Mouse (Mus musculus) lung, postnatal 0 days (tissue): Measurements from ENCODE around the gene Plac1. TPM values are rescaled to one million over a fixed set of nuclear protein-coding genes. Genes with fewer than 3 reads are reported as not detected.

Experiments
- ATAC-seq: fragments of 200-750 bp; cut with Nextera tagmentation; 2 replicates; pipeline ENCODE4 v1.8.0; 2017; ENCODE audit warnings: moderate library complexity
- DNase-seq: peaks from one replicate; pipeline ENCODE4 v3.0.0-alpha.2; 2016; ENCODE audit warnings: low spot score
- H3K27ac ChIP-seq: fragments of 300-500 bp; sonication (generic); 2 replicates; pipeline ENCODE4 v1.5.1; 2014; ENCODE audit warnings: antibody characterized with exemption, mild to moderate bottlenecking, low read length, mixed read lengths
- H3K27me3 ChIP-seq: fragments of 300-500 bp; sonication (generic); replicated peaks from 2 replicates; pipeline ENCODE4 v1.6.1; 2014; ENCODE audit warnings: low read length, mixed read lengths; ENCODE audit not compliant: insufficient read depth
- H3K36me3 ChIP-seq: fragments of 300-500 bp; sonication (generic); 2 replicates; pipeline ENCODE4 v1.6.1; 2014; ENCODE audit warnings: low read length, mixed read lengths; ENCODE audit not compliant: insufficient read depth
- H3K4me1 ChIP-seq: fragments of 300-500 bp; sonication (generic); 2 replicates; pipeline ENCODE4 v1.6.1; 2014; ENCODE audit warnings: antibody characterized with exemption, low read depth, low read length, mixed read lengths; ENCODE audit not compliant: insufficient read depth
- H3K4me2 ChIP-seq: fragments of 300-500 bp; sonication (generic); replicated peaks from 2 replicates; pipeline ENCODE4 v1.6.1; 2014; ENCODE audit warnings: low read depth, mild to moderate bottlenecking, low read length, moderate library complexity, mixed read lengths
- H3K4me3 ChIP-seq: fragments of 300-500 bp; sonication (generic); 2 replicates; pipeline ENCODE4 v1.5.1; 2014; ENCODE audit warnings: low read depth, low read length
- H3K9ac ChIP-seq: fragments of 300-500 bp; sonication (generic); replicated peaks from 2 replicates; pipeline ENCODE4 v1.6.1; 2014; ENCODE audit warnings: low read depth, mild to moderate bottlenecking
- H3K9me3 ChIP-seq: fragments of 300-500 bp; sonication (generic); 2 replicates; pipeline ENCODE4 v1.6.1; 2016; ENCODE audit warnings: low read length, mixed read lengths
- CTCF ChIP-seq: IDR thresholded peaks from 2 replicates; pipeline ENCODE4 v1.5.1; 2016; ENCODE audit warnings: antibody characterized with exemption, mild to moderate bottlenecking
- EP300 ChIP-seq: IDR thresholded peaks from 2 replicates; pipeline ENCODE4 v1.6.1; 2016; ENCODE audit warnings: antibody characterized with exemption, mild to moderate bottlenecking, control low read depth
- WGBS: fragments of 180-500 bp; shearing (Covaris S2); extraction: QIAGEN DNeasy Blood & Tissue Kit; methylation state at CpG from one replicate; pipeline ENCODE4 v1.1.7; 2014; 5-methylcytosine and 5-hydroxymethylcytosine counted together
- polyA plus RNA-seq: library from polyadenylated mRNA; unstranded; fragments of >200 nt; fragmentation: Nextera tagmentation; extraction: Ambion mirVana; gene quantifications from 2 replicates; pipeline ENCODE4 v1.2.1, GENCODE M21; 2015

Plac1 gene
- polyA plus RNA-seq, 1 experiment from 2014 or later, result 3.9 TPM

DNA sequence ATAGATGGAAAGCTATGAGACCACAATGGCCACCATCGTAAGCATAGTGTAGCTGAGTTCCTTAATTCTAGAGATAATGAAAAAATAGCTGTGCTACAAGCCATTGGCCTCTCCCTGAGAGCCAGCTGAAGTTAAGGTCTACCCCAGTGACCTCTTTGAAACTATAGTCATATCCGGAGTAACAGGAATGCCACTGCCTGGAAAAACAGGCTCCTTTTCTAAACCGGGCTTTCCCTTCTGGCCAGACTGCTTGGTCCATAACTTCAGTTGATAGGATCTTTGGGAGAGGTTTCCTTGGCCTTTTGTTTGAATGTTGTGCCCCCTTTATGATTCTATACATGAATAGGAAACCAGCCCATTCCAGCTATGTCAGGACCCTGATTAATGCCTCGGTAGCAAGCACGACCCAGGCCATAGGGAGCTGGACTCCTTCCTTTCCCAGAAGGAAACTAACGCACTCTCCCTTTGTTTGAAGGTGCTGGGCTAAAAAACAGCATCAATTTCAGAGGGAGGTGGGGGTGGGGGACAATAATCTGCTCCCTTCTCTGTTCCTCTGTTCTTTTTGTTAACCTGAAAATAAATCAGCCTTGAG, 15.5 kb downstream of the Plac1 start:
- no peak overlapping the region for H3K4me2 ChIP-seq
- no peak overlapping the region for H3K4me3 ChIP-seq
- H3K27ac ChIP-seq, result no peak overlapping the region
- H3K9ac ChIP-seq, result no peak overlapping the region
- ATAC-seq (peak; percentile 65), DNase-seq (no peak)
- no peaks in the 10 kb centered on the region for H3K9me3 ChIP-seq
- H3K27me3 ChIP-seq, result no peaks in the 10 kb centered on the region
- WGBS, result 62% methylated on average over 6 of the region's 6 CpGs
- TF ChIP-seq EP300 (peak; percentile 62), CTCF (no peak)
- no peaks in the 10 kb centered on the region for H3K4me1 ChIP-seq
- H3K36me3 ChIP-seq, result no peaks in the 10 kb centered on the region

DNA sequence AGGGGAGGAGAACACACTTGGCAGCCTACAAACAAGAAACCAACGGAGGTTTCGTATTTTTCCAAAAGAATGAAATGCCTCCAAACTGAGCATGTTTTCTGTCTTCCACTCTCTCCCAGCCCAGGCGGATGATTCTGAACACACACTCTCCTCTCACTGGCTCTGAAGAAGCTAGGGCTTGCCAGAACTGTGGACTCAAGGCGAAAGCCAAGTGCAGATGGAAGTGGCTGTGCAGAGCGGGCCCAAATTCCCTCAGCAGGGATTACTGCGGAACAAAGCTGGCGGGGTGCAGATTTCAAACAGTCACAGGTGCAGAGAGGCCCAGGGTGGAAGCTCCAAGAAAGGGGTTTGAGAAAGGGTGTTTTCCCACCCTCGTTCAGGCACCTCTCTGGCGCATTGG, 19.1 kb downstream of the Plac1 start:
- Histone ChIP-seq H3K9me3 (no peaks in the 10 kb centered on the region), H3K4me1 (no peaks in the 10 kb centered on the region), H3K9ac (no peak overlapping the region), H3K4me2 (no peak overlapping the region), H3K27me3 (no peaks in the 10 kb centered on the region), H3K27ac (no peak overlapping the region), H3K4me3 (no peak overlapping the region), H3K36me3 (no peaks in the 10 kb centered on the region)
- TF ChIP-seq EP300, result no peak
- TF ChIP-seq CTCF, result no peak
- no peak for ATAC-seq
- no peak for DNase-seq
- 65% methylated on average over 9 of the region's 9 CpGs for WGBS

DNA sequence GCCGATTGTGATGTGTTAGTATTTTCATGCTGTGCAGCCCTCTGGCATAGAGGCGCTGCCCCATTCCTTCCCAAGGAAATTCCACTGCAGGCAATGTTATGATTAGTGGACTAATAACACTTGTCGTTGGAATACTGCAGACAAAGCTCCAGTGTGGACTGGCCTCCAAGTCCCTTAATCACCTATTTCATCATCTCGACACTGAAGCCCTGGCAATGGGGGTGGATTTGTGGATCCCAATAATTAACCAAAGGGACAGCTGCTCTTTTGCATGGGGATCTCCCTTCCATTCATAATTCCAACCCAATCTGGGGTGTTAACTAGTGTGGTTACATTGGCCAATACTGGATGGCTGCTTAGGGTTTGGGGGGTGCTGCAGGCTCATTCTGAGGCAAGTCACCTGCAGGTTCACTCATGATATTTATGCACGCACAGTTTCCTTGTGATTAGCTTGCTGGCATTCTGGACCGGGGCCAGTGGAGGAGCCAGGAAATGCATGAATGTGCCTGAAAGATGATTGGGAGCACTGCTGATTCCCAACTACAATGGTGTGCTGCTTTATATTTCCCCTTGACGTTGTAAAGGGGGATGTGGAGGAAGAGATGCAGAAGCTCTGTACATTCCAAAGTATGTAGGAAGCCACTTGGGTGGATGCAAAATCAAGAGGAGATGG, 25.2 kb downstream of the Plac1 start:
- 29% methylated on average over 7 of the region's 7 CpGs for WGBS
- ATAC-seq (peak; percentile 73), DNase-seq (peak; percentile 71)
- H3K36me3 ChIP-seq, result no peaks in the 10 kb centered on the region
- no peak overlapping the region for H3K27ac ChIP-seq
- H3K4me1 ChIP-seq, result no peaks in the 10 kb centered on the region; the same call in 1 of the 2 replicates
- H3K9ac ChIP-seq, result no peak overlapping the region
- no peaks in the 10 kb centered on the region for H3K27me3 ChIP-seq
- no peak overlapping the region for H3K4me3 ChIP-seq
- no peaks in the 10 kb centered on the region for H3K9me3 ChIP-seq
- H3K4me2 ChIP-seq, result no peak overlapping the region
- TF ChIP-seq CTCF, result no peak
- TF ChIP-seq EP300, result no peak

DNA sequence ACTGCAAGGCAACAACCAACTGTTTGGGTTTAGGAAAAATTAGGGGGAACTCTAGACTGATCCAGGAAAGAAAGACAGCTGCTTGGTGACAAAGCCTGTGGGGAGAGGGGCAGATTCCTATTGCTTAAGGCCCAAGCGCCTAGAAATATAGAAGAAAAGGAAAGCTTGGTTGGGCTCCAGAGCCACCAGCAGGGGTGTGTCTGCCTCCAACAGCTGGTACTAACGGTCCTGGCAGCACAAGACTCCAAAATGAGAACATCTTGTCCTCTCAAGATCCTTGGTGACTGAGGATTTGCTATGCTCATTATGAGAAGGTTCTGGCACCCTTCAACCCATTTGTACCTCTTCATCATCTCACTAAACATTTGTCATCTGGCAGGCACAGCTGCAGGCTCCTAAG, 26.1 kb downstream of the Plac1 start:
- Histone ChIP-seq H3K27me3 (no peaks in the 10 kb centered on the region), H3K9me3 (no peaks in the 10 kb centered on the region), H3K36me3 (no peaks in the 10 kb centered on the region), H3K4me1 (no peaks in the 10 kb centered on the region; the same call in 1 of the 2 replicates), H3K4me2 (no peak overlapping the region), H3K27ac (peak overlapping the region; percentile 55; the same call in 1 of the 2 replicates), H3K9ac (no peak overlapping the region), H3K4me3 (no peak overlapping the region)
- ATAC-seq (peak; percentile 72), DNase-seq (peak; percentile 80)
- TF ChIP-seq CTCF (peak; percentile 25), EP300 (peak; percentile 59)
- 38% methylated on average over 2 of the region's 2 CpGs for WGBS

- no peak overlapping the region for H3K4me3 ChIP-seq
- no peaks in the 10 kb centered on the region for H3K9me3 ChIP-seq
- H3K36me3 ChIP-seq, result no peaks in the 10 kb centered on the region
- no peaks in the 10 kb centered on the region; the same call in 1 of the 2 replicates for H3K4me1 ChIP-seq
- whole genome bisulfite sequencing, result 39% methylated on average over 9 of the region's 9 CpGs
- H3K27ac ChIP-seq, result peak overlapping the region; percentile 59
- H3K4me2 ChIP-seq, result no peak overlapping the region
- H3K27me3 ChIP-seq, result no peaks in the 10 kb centered on the region
- ATAC-seq (no peak), DNase-seq (peak; percentile 42)
- no peak overlapping the region for H3K9ac ChIP-seq
- TF ChIP-seq CTCF (no peak), EP300 (no peak)
These were observed 27.4 kb downstream of the Plac1 start for GRCm38 (mm10) chrX:53212485-53212884.

DNA sequence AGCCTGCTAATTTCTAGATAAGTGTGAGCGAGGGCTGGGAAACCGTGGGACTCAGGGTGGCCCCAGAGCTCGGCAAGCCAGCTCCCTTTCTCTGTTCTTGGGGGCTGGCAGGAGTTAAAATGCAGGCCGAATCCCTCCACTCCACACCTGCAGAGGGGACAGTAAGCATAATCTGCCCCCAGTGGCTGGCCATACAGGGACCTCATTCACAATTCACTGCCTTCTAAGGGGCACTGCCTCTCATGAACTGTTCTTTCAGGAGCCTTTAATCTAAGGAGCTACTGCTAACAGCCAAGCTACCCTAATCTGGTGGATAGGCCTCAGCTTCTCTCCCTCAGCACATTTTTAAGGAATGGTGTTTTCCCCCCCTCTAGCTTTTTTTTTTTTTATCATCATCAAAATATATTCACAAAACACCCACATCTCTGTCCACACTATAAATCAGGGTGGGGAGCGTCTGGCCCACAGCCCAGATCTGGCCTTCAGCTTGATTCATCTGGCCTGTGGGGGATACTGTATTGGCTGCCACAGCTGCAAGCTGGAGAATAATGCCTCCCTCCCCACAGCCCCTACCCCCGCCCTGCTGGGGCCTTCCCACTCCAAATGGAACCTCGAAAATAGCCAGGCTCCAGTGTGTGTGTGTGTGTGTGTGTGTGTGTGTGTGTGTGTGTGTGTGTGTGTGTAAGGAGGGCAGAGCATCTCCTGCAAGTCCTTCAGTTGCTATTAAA, 28.0 kb downstream of the Plac1 start:
- H3K4me1 ChIP-seq, result no peaks in the 10 kb centered on the region; the same call in 1 of the 2 replicates
- DNase-seq, result peak; percentile 67
- 33% methylated on average over 7 of the region's 7 CpGs for WGBS

More for the DNA sequence above, 28.0 kb downstream of the Plac1 start:
- peak; percentile 11; the same call in 1 of the 2 replicates for TF ChIP-seq CTCF
- no peak for TF ChIP-seq EP300
- Histone ChIP-seq H3K4me2 (no peak overlapping the region), H3K27ac (peak overlapping the region; percentile 59), H3K4me3 (no peak overlapping the region), H3K27me3 (no peaks in the 10 kb centered on the region), H3K9me3 (no peaks in the 10 kb centered on the region), H3K9ac (no peak overlapping the region), H3K36me3 (no peaks in the 10 kb centered on the region)
- ATAC-seq, result peak; percentile 75
